Mouse (Mus musculus) stomach, embryonic 16.5 days (tissue): ENCODE results near the gene Fbrsl1. TPM values are rescaled to one million over a fixed set of nuclear protein-coding genes. Genes with fewer than 3 reads are reported as not detected.

ENCODE experiments used
- ATAC-seq: fragments of 200-750 bp; cut with Nextera tagmentation; 2 replicates; pipeline ENCODE4 v1.8.0; 2017; ENCODE audit warnings: moderate number of reproducible peaks, moderate TSS enrichment; ENCODE audit not compliant: insufficient read depth, low FRiP score
- H3K27ac ChIP-seq: fragments of 300-500 bp; sonication (generic); 2 replicates; pipeline ENCODE4 v1.5.1; 2014; ENCODE audit warnings: low read length
- H3K27me3 ChIP-seq: fragments of 300-500 bp; sonication (generic); 2 replicates; pipeline ENCODE4 v1.6.1; 2014; ENCODE audit warnings: low read length, control low read depth, mixed read lengths; ENCODE audit not compliant: control insufficient read depth, insufficient read depth
- H3K36me3 ChIP-seq: fragments of 300-500 bp; sonication (generic); 2 replicates; pipeline ENCODE4 v1.6.1; 2014; ENCODE audit warnings: low read length; ENCODE audit not compliant: control insufficient read depth, insufficient read depth
- H3K4me1 ChIP-seq: fragments of 300-500 bp; sonication (generic); 2 replicates; pipeline ENCODE4 v1.6.1; 2014; ENCODE audit warnings: low read length, control low read depth, mixed read lengths; ENCODE audit not compliant: control insufficient read depth, insufficient read depth
- H3K4me2 ChIP-seq: fragments of 300-500 bp; sonication (generic); 2 replicates; pipeline ENCODE4 v1.6.1; 2014; ENCODE audit warnings: low read depth, low read length, mixed read lengths
- H3K4me3 ChIP-seq: fragments of 300-500 bp; sonication (generic); replicated peaks from 2 replicates; pipeline ENCODE4 v1.5.1; 2014; ENCODE audit warnings: mild to moderate bottlenecking, low read length
- H3K9ac ChIP-seq: fragments of 300-500 bp; sonication (generic); 2 replicates; pipeline ENCODE4 v1.6.1; 2014; ENCODE audit warnings: low read length
- H3K9me3 ChIP-seq: fragments of 300-500 bp; sonication (generic); replicated peaks from 2 replicates; pipeline ENCODE4 v1.6.1; 2016; ENCODE audit warnings: low read length, control low read depth; ENCODE audit not compliant: control insufficient read depth
- WGBS: fragments of 180-500 bp; shearing (Covaris S2); extraction: QIAGEN DNeasy Blood & Tissue Kit; methylation state at CpG from one replicate; pipeline ENCODE4 v1.1.7; 2014; 5-methylcytosine and 5-hydroxymethylcytosine counted together
- polyA plus RNA-seq: library from polyadenylated mRNA; unstranded; fragments of >200 nt; fragmentation: Nextera tagmentation; extraction: Ambion mirVana; gene quantifications from 2 replicates; pipeline ENCODE4 v1.2.1, GENCODE M21; 2015

Fbrsl1 gene
- polyA plus RNA-seq, 1 experiment from 2014 or later: 5.5 TPM

GRCm38 (mm10) chr5:110363822-110364545 lies 84.3 kb downstream of the Fbrsl1 start:
- no peaks in the 10 kb centered on the region; the same call in 1 of the 2 replicates for H3K9me3 ChIP-seq
- 43% methylated on average over 11 of the region's 11 CpGs for WGBS
- 0 out of 2 replicates have a peak, but pooled peaks have one; percentile 6 for ATAC-seq
- peak overlapping the region; percentile 56 for H3K4me3 ChIP-seq
- H3K27me3 ChIP-seq: no peaks in the 10 kb centered on the region
- H3K36me3 ChIP-seq: peaks cover 6% of the 10 kb centered on the region; the same call in 1 of the 2 replicates
- peak overlapping the region; percentile 6; the same call in 1 of the 2 replicates for H3K27ac ChIP-seq
- H3K9ac ChIP-seq: peak overlapping the region; percentile 58
- peaks cover 6% of the 10 kb centered on the region; the same call in 1 of the 2 replicates for H3K4me1 ChIP-seq
- peak overlapping the region; percentile 89 for H3K4me2 ChIP-seq

- Histone ChIP-seq H3K9me3 (no peaks in the 10 kb centered on the region; the same call in 1 of the 2 replicates), H3K4me3 (peak overlapping the region; percentile 56), H3K9ac (peak overlapping the region; percentile 58), H3K4me2 (peak overlapping the region; percentile 89), H3K27me3 (no peaks in the 10 kb centered on the region), H3K27ac (0 out of 2 replicates have a peak overlapping the region, but pooled peaks have one; percentile 6), H3K36me3 (peaks cover 6% of the 10 kb centered on the region; the same call in 1 of the 2 replicates), H3K4me1 (peaks cover 6% of the 10 kb centered on the region; the same call in 1 of the 2 replicates)
- ATAC-seq: peak; percentile 89
- WGBS: 4% methylated on average over 71 of the region's 72 CpGs
Measured at GRCm38 (mm10) chr5:110363179-110363821, 85.0 kb downstream of the Fbrsl1 start.

- WGBS: 1% methylated on average over 28 of the region's 28 CpGs
Measured at GRCm38 (mm10) chr5:110362813-110363178, 85.5 kb downstream of the Fbrsl1 start.

GRCm38 (mm10) chr5:110361465-110361864 lies 86.8 kb downstream of the Fbrsl1 start:
- 76% methylated on average over 6 of the region's 6 CpGs for whole genome bisulfite sequencing
- H3K27ac ChIP-seq: no peak overlapping the region
- no peaks in the 10 kb centered on the region for H3K36me3 ChIP-seq
- H3K4me1 ChIP-seq: peaks cover 6% of the 10 kb centered on the region; the same call in 1 of the 2 replicates
- no peak overlapping the region for H3K4me3 ChIP-seq
- H3K27me3 ChIP-seq: no peaks in the 10 kb centered on the region
- no peak for ATAC-seq
- no peaks in the 10 kb centered on the region for H3K9me3 ChIP-seq
- no peak overlapping the region for H3K9ac ChIP-seq
- no peak overlapping the region for H3K4me2 ChIP-seq

More at GRCm38 (mm10) chr5:110362813-110363178, 85.5 kb downstream of the Fbrsl1 start:
- H3K4me1 ChIP-seq: peaks cover 6% of the 10 kb centered on the region; the same call in 1 of the 2 replicates
- H3K4me2 ChIP-seq: peak overlapping the region; percentile 89
- H3K4me3 ChIP-seq: peak overlapping the region; percentile 56
- no peak for ATAC-seq
- peaks cover 6% of the 10 kb centered on the region; the same call in 1 of the 2 replicates for H3K36me3 ChIP-seq
- no peaks in the 10 kb centered on the region for H3K27me3 ChIP-seq
- H3K27ac ChIP-seq: no peak overlapping the region
- no peaks in the 10 kb centered on the region; the same call in 1 of the 2 replicates for H3K9me3 ChIP-seq
- H3K9ac ChIP-seq: peak overlapping the region; percentile 58

GRCm38 (mm10) chr5:110357531-110358179 lies 90.6 kb downstream of the Fbrsl1 start:
- Histone ChIP-seq H3K4me3 (no peak overlapping the region), H3K9me3 (no peaks in the 10 kb centered on the region), H3K27ac (no peak overlapping the region), H3K9ac (no peak overlapping the region), H3K36me3 (no peaks in the 10 kb centered on the region), H3K27me3 (no peaks in the 10 kb centered on the region), H3K4me1 (no peaks in the 10 kb centered on the region), H3K4me2 (no peak overlapping the region)
- 46% methylated on average over 8 of the region's 9 CpGs for whole genome bisulfite sequencing
- no peak for ATAC-seq

GRCm38 (mm10) chr5:110354716-110355115 lies 93.6 kb downstream of the Fbrsl1 start:
- Histone ChIP-seq H3K4me2 (no peak overlapping the region), H3K4me3 (no peak overlapping the region), H3K4me1 (no peaks in the 10 kb centered on the region), H3K9ac (no peak overlapping the region), H3K9me3 (no peaks in the 10 kb centered on the region), H3K36me3 (no peaks in the 10 kb centered on the region), H3K27me3 (no peaks in the 10 kb centered on the region), H3K27ac (no peak overlapping the region)
- no peak for ATAC-seq
- 11% methylated on average over 7 of the region's 7 CpGs for WGBS

- H3K4me3 ChIP-seq: no peak overlapping the region
- WGBS: 80% methylated on average over 8 of the region's 8 CpGs
- ATAC-seq: no peak
Measured at GRCm38 (mm10) chr5:110347006-110347405, 101.3 kb downstream of the Fbrsl1 start.

GRCm38 (mm10) chr5:110345553-110345952 lies 102.8 kb downstream of the Fbrsl1 start:
- Histone ChIP-seq H3K4me1 (peaks cover 4% of the 10 kb centered on the region; the same call in 1 of the 2 replicates), H3K27ac (no peak overlapping the region), H3K27me3 (peaks cover 15% of the 10 kb centered on the region), H3K9ac (no peak overlapping the region), H3K4me2 (no peak overlapping the region), H3K36me3 (no peaks in the 10 kb centered on the region), H3K9me3 (no peaks in the 10 kb centered on the region), H3K4me3 (no peak overlapping the region)
- ATAC-seq: no peak
- WGBS: 75% methylated on average over 4 of the region's 4 CpGs

More at GRCm38 (mm10) chr5:110347006-110347405, 101.3 kb downstream of the Fbrsl1 start:
- Histone ChIP-seq H3K9ac (no peak overlapping the region), H3K4me2 (no peak overlapping the region), H3K27ac (no peak overlapping the region), H3K4me1 (peaks cover 4% of the 10 kb centered on the region; the same call in 1 of the 2 replicates), H3K27me3 (peaks cover 6% of the 10 kb centered on the region), H3K36me3 (no peaks in the 10 kb centered on the region), H3K9me3 (no peaks in the 10 kb centered on the region)
